In the genomic region with DNA sequence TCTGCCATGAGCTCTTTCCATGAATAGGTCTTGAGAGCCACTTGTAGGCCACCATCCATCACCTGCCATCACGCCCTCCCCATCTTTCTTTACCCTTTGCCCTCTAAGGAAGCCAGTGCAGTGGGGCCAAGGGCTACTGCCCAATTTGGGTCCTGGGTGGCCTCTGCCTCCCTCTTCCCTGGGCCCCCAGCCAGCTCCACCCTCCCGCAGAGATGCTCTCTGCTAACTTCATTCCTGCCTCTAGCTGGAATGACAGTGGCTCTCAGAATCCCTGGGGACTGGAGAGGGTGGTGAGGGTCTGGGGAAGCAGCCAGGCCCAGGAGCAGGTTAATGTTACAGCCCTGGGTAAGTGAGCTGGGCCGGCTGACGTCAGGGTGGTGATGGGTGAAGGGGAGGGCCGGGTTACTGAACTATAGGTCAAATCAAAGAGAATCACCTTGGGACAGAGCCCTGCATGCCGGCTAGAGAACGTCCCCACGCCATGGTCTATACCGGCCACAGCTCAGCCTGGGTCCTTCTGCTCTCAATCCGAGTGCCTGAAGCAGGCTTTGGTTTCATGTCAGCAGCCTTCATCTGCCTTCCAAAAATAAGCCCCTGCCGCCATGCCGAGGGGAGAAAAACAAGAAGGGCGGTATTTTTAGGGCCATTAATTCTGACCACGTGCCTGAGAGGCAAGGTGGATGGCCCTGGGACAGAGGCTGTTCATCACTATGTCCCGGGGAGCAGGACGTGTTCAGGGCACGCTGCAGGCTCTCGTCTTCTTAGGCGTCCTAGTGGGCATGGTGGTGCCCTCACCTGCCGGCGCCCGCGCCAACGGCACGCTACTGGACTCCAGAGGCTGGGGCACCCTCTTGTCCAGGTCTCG, we compare ENCODE assay signal across 34 mouse cellular contexts. TPM values are rescaled to one million over a fixed set of nuclear protein-coding genes. Genes with fewer than 3 reads are reported as not detected.
DNase-seq lines count a peak whose midpoint lies in the region; ATAC-seq and TF ChIP-seq lines count a peak whose summit lies in the region.
"Had no signal": no experiment of that assay in that cellular context is flagged by ENCODE, and none has a peak within 500 bp of the region (broad histone marks: within the 10 kb centered on the region; RNA-seq: fewer than 3 reads in every experiment).

A gene (plus strand): TSS at position 681 of the 865 bp plus-strand sequence.

- ATAC-seq in heart, embryonic 15.5 days (replicated peaks; ENCODE audit: insufficient number of reproducible peaks, insufficient read depth, low FRiP score, low read depth): no peak
- peak; percentile 49 for ATAC-seq in kidney, postnatal 0 days (replicated peaks; ENCODE audit: low FRiP score, low read depth)
- ATAC-seq: CD4-positive, CD25-positive, alpha-beta regulatory T cell, adult 4 months; forebrain, embryonic 16.5 days; hindbrain, postnatal 0 days; intestine, embryonic 15.5 days; midbrain, embryonic 13.5 days had no signal

- peak within 1 kb of the TSS; percentile 0; the same call in 1 of the 2 replicates for H3K4me2 ChIP-seq in heart, embryonic 15.5 days
- peak within 1 kb of the TSS; percentile 21; the same call in 1 of the 2 replicates for H3K4me2 ChIP-seq in kidney, postnatal 0 days (ENCODE audit: low read length)
- H3K4me2 ChIP-seq: hindbrain, embryonic 12.5 days; intestine, embryonic 15.5 days; limb, embryonic 15.5 days; liver, embryonic 13.5 days; midbrain, embryonic 13.5 days; neural tube, embryonic 13.5 days had no signal

- 65% methylated on average over 26 of the region's 26 CpGs for WGBS in heart, embryonic 10.5 days
- 60% methylated on average over 26 of the region's 26 CpGs for whole genome bisulfite sequencing in heart, embryonic 15.5 days
- 44% methylated on average over 26 of the region's 26 CpGs for WGBS in kidney, postnatal 0 days

- no peaks in the 10 kb centered on the region for H3K36me3 ChIP-seq in heart, embryonic 10.5 days
- no peaks in the 10 kb centered on the region for H3K36me3 ChIP-seq in heart, embryonic 15.5 days
- H3K36me3 ChIP-seq in kidney, postnatal 0 days (ENCODE audit: insufficient read depth, low read length): no peaks in the 10 kb centered on the region
- H3K36me3 ChIP-seq: hindbrain, embryonic 12.5 days; intestine, embryonic 15.5 days; limb, embryonic 10.5 days; limb, embryonic 15.5 days; liver, embryonic 13.5 days; midbrain, embryonic 13.5 days; neural tube, embryonic 13.5 days had no signal

- peak within 1 kb of the TSS; percentile 15; the same call in 1 of the 2 replicates for H3K4me3 ChIP-seq in heart, embryonic 10.5 days
- no peak within 1 kb of the TSS for H3K4me3 ChIP-seq in heart, embryonic 15.5 days
- no peak within 1 kb of the TSS for H3K4me3 ChIP-seq in kidney, postnatal 0 days (replicated peaks; ENCODE audit: low read depth, low read length)
- H3K4me3 ChIP-seq: erythroblast, embryonic 14.5 days; hindbrain, embryonic 12.5 days; intestine, embryonic 15.5 days; limb, embryonic 10.5 days; limb, embryonic 15.5 days; liver, embryonic 13.5 days; midbrain, embryonic 13.5 days; neural tube, embryonic 13.5 days had no signal

- H3K9me3 ChIP-seq in heart, embryonic 10.5 days: no peaks in the 10 kb centered on the region
- H3K9me3 ChIP-seq in heart, embryonic 15.5 days (replicated peaks): no peaks in the 10 kb centered on the region
- no peaks in the 10 kb centered on the region for H3K9me3 ChIP-seq in kidney, postnatal 0 days (replicated peaks; ENCODE audit: low read length)
- H3K9me3 ChIP-seq: hindbrain, embryonic 12.5 days; intestine, embryonic 15.5 days; limb, embryonic 10.5 days; limb, embryonic 15.5 days; liver, embryonic 13.5 days; midbrain, embryonic 13.5 days; neural tube, embryonic 13.5 days had no signal

- peaks cover 24% of the 10 kb centered on the region for H3K4me1 ChIP-seq in heart, embryonic 10.5 days
- H3K4me1 ChIP-seq in heart, embryonic 15.5 days (replicated peaks): peaks cover 11% of the 10 kb centered on the region
- H3K4me1 ChIP-seq in kidney, postnatal 0 days (replicated peaks; ENCODE audit: insufficient read depth, low read length): 0 out of 2 replicates have a peak, but pooled peaks cover 4% of the 10 kb centered on the region
- H3K4me1 ChIP-seq: intestine, embryonic 15.5 days had no signal

- H3K27me3 ChIP-seq in heart, embryonic 10.5 days (ENCODE audit: insufficient read depth, poor library complexity, severe bottlenecking): no peaks in the 10 kb centered on the region
- no peaks in the 10 kb centered on the region for H3K27me3 ChIP-seq in heart, embryonic 15.5 days
- H3K27me3 ChIP-seq in kidney, postnatal 0 days (ENCODE audit: insufficient read depth, low read length): 0 out of 2 replicates have a peak, but pooled peaks cover 3% of the 10 kb centered on the region
- H3K27me3 ChIP-seq: midbrain, embryonic 13.5 days had no signal

- H3K9ac ChIP-seq in heart, embryonic 15.5 days: no peak within 1 kb of the TSS
- H3K9ac ChIP-seq in kidney, postnatal 0 days (ENCODE audit: low read depth, low read length): no peak within 1 kb of the TSS
- H3K9ac ChIP-seq: hindbrain, embryonic 12.5 days; intestine, embryonic 15.5 days; limb, embryonic 15.5 days; liver, embryonic 13.5 days; midbrain, embryonic 13.5 days; neural tube, embryonic 13.5 days had no signal

- H3K27ac ChIP-seq in heart, embryonic 10.5 days: peak within 1 kb of the TSS; percentile 56; the same call in 1 of the 2 replicates
- no peak within 1 kb of the TSS for H3K27ac ChIP-seq in heart, embryonic 15.5 days
- H3K27ac ChIP-seq in kidney, postnatal 0 days: no peak within 1 kb of the TSS
- H3K27ac ChIP-seq: hindbrain, embryonic 12.5 days; hindbrain, postnatal 0 days; intestine, embryonic 15.5 days; limb, embryonic 10.5 days; limb, embryonic 15.5 days; liver, embryonic 13.5 days; macrophage; midbrain, embryonic 13.5 days; neural tube, embryonic 13.5 days had no signal

- intact Hi-C loops in heart, postnatal 25 days (cut with DNase I): no loop called here

- no peak for DNase-seq in heart, embryonic 10.5 days (ENCODE audit: low spot score)
- DNase-seq in heart, adult 8-10 months (ENCODE audit: low spot score): no peak
- DNase-seq in heart, postnatal 25 days (ENCODE audit: low spot score): no peak
- DNase-seq in kidney, postnatal 0 days (ENCODE audit: low spot score): peak; percentile 50
- no peak for DNase-seq in kidney, adult 9 months
- no peak for DNase-seq in cerebellum, adult 9-11 months
- DNase-seq: adrenal gland, postnatal 14 days; cerebellum, adult 11-12 months; cerebellum, postnatal 14 days; kidney, adult 8-10 months; layer of hippocampus, adult 9-11 months; liver, embryonic 13.5 days; lung, adult 2 months; lung, postnatal 10 days; right cerebral cortex, postnatal 4 days; thymus, adult 2 months; thymus, postnatal 36 days had no signal

- TF ChIP-seq CTCF in kidney, postnatal 0 days (IDR thresholded peaks at IDR 0.05; ENCODE audit: low read depth): no peak

RNA-seq across cellular contexts. Expression of the gene that starts here (rescaled TPM):
- polyA plus RNA-seq in heart, embryonic 10.5 days (2016; fragmentation: Nextera tagmentation; extraction: Ambion mirVana): 0.24 and 0.30 TPM in 2 replicates
- under 1 TPM; 0.31 to 0.68 (median 0.55) TPM for total RNA-seq in heart, adult 8-10 months (2022)
- polyA plus RNA-seq in heart, embryonic 15.5 days (2015; fragmentation: Nextera tagmentation; extraction: Ambion mirVana): 0.08 and 0.11 TPM in 2 replicates
- total RNA-seq in heart, postnatal 25 days (2021): under 1 TPM; 0.26 to 0.53 TPM
- polyA plus RNA-seq in kidney, postnatal 0 days (2015; fragmentation: Nextera tagmentation; extraction: Ambion mirVana): not detected in 2 replicates
- total RNA-seq: adrenal gland, postnatal 14 days; granulocyte monocyte progenitor cell, adult 5-6 weeks; hindbrain, postnatal 0 days; left cerebral cortex, postnatal 10 days; megakaryocyte-erythroid progenitor cell, adult 5-6 weeks had no signal
- polyA plus RNA-seq: CD4-positive, CD25-positive, alpha-beta regulatory T cell, adult 4 months; cortical plate, adult 2 months; erythroblast, embryonic 14.5 days; forebrain, embryonic 11.5 days; forebrain, embryonic 16.5 days; hindbrain, postnatal 0 days; intestine, embryonic 15.5 days; limb, embryonic 10.5 days; macrophage; midbrain, embryonic 13.5 days; neural tube, embryonic 13.5 days had no signal

Comparison
In these comparisons a context has a peak if more than half of its experiments do, and no peak if none do; other contexts are left out.
1. Peak in DNase-seq, ATAC-seq and H3K4me2 ChIP-seq in kidney, postnatal 0 days; RNA of the gene not detected or under 1 TPM.